Mouse (Mus musculus): Measurements from ENCODE around the gene Gm10203. TPM values are rescaled to one million over a fixed set of nuclear protein-coding genes. Genes with fewer than 3 reads are reported as not detected.

The Gm10203 gene
- polyA plus RNA-seq (2021; fragmentation: Nextera tagmentation): not detected in 2 replicates
- long read RNA-seq, experiment 1: 0 reads
- long read RNA-seq, experiment 2: 0 reads

DNA sequence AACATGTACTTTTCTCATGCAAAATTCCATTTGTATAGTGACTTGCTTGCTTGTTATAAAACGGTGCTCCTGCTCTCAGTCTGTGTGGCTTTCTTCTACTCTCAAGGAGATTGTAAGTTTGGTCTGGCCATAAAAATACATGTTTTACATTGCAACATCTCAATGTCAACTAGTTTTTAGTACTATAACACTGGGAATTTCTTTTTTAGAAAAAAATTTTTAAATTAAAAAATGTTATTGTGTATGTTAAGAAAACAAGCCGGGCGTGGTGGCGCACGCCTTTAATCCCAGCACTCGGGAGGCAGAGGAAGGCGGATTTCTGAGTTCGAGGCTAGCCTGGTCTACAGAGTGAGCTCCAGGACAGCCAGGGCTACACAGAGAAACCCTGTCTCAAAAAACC lies at the start of gene Gm10203:
Gene Gm10203 (plus strand): TSS at position 301 of the 400 bp plus-strand sequence.

DNA sequence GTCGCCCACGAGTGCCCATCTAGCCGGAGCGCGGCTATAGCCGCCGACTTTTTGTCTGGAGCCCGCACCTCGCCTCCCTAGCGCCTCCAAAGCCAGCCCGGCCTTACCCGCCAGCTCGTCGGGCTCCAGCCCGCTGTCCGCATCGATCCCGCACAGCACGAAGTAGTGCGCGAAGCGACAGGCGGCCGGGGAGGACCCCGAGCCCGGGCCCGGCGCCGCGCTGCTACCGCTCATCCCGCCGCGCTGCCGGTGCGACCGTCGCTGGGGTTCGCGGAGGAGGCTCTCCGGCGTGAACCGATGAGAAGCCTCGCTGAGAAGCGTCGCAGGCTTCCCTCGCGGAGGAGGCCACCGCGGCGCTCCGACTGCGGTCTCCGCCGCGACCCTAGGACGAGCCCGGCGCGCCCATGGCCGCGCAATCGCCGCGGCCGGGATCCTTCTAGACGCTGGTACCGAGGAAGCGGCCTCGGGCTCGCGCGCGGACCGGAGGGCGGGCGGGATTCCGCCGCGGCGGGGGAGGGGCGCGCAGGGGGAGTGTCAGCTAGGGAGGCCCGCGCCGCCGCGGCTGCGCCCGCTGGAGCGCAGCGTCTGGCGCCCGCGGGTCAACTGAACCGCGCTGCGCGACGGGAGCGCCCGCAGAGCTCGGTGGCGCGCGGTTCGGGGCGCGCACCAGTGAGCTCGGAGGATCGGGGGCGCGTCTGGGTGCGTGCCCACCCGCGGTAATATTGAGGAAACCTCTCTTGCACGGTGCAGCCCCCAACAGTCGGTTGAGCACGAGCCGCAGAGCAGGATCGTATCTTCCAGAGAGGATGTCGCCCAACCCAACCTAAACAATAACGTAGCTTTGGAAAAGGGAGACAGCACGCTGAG lies 28.7 kb upstream of the Gm10203 start, which contains the start of gene Dennd5b:
Gene Dennd5b (minus strand): TSS at position 605 of the 867 bp plus-strand sequence.

DNA sequence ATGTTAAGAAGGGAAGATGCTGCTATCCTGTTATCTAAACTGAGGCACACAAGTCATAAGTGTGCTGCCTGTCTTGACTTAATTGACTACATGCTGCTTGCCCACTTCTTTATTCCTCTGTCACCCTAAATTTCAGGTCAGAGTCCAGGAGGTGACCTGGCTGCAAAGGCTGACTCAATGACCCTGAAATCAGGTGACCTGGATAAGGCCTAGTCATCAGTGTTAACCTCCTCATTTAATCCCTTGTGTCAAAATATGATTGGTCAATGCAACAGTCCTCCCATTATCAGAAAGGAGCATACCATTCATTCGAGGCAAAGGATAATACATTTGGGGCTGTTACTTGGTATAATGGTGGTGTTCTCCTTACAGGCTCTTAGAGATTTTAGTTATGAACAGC lies 9.5 kb downstream of the Gm10203 start, which contains the start of gene Etfbkmt:
Gene Etfbkmt (plus strand): TSS at position 379 of the 400 bp plus-strand sequence.

Other genes starting within 250 kb of the Gm10203 start
- 0.38 and 0.64 TPM in 2 replicates for gene Caprin2, start 233.9 kb upstream of the Gm10203 start, polyA plus RNA-seq (2021; fragmentation: Nextera tagmentation)
- 1.2 and 3.1 TPM in 2 replicates for gene Sinhcaf, start 183.7 kb upstream of the Gm10203 start, polyA plus RNA-seq (2021; fragmentation: Nextera tagmentation)
- 17.9 and 21.5 TPM in 2 replicates for gene Dennd5b, start 28.5 kb upstream of the Gm10203 start, polyA plus RNA-seq (2021; fragmentation: Nextera tagmentation)
- gene Etfbkmt, start 9.7 kb downstream of the Gm10203 start, polyA plus RNA-seq (2021; fragmentation: Nextera tagmentation): 3.6 and 5.4 TPM in 2 replicates
- gene Amn1, start 58.5 kb downstream of the Gm10203 start, polyA plus RNA-seq (2021; fragmentation: Nextera tagmentation): 36.2 and 37.3 TPM in 2 replicates
- gene Resf1, start 179.2 kb downstream of the Gm10203 start, polyA plus RNA-seq (2021; fragmentation: Nextera tagmentation): 5.2 and 5.9 TPM in 2 replicates

All from layer of hippocampus, adult 6 months (tissue).